Mouse (Mus musculus) hindbrain, embryonic 14.5 days (tissue): Measurements from ENCODE around the gene Vdr. TPM values are rescaled to one million over a fixed set of nuclear protein-coding genes. Genes with fewer than 3 reads are reported as not detected.

ENCODE experiments used
- ATAC-seq: fragments of 200-750 bp; cut with Nextera tagmentation; 2 replicates; pipeline ENCODE4 v1.8.0; 2017; ENCODE audit warnings: moderate number of reproducible peaks, mild to moderate bottlenecking, moderate TSS enrichment, moderate library complexity; ENCODE audit not compliant: low FRiP score
- DNase-seq: peaks from one replicate; pipeline ENCODE4 v3.0.0-alpha.2; 2015; ENCODE audit warnings: low spot score
- H3K27ac ChIP-seq: fragments of 300-500 bp; sonication (generic); 2 replicates; pipeline ENCODE4 v1.5.1; 2014; ENCODE audit warnings: mild to moderate bottlenecking, moderate library complexity
- H3K27me3 ChIP-seq: fragments of 300-500 bp; sonication (generic); 2 replicates; pipeline ENCODE4 v1.6.1; 2014; ENCODE audit warnings: mild to moderate bottlenecking, low read length, mixed read lengths; ENCODE audit not compliant: control insufficient read depth, insufficient read depth
- H3K36me3 ChIP-seq: fragments of 300-500 bp; sonication (generic); replicated peaks from 2 replicates; pipeline ENCODE4 v1.6.1; 2014; ENCODE audit not compliant: control insufficient read depth, insufficient read depth
- H3K4me1 ChIP-seq: fragments of 300-500 bp; sonication (generic); replicated peaks from 2 replicates; pipeline ENCODE4 v1.6.1; 2014; ENCODE audit warnings: antibody characterized with exemption, low read length, mixed read lengths; ENCODE audit not compliant: control insufficient read depth, insufficient read depth
- H3K4me2 ChIP-seq: fragments of 300-500 bp; sonication (generic); replicated peaks from 2 replicates; pipeline ENCODE4 v1.6.1; 2014; ENCODE audit warnings: mild to moderate bottlenecking, moderate library complexity
- H3K4me3 ChIP-seq: fragments of 300-500 bp; sonication (generic); replicated peaks from 2 replicates; pipeline ENCODE4 v1.5.1; 2014; ENCODE audit warnings: mild to moderate bottlenecking, low read length
- H3K9ac ChIP-seq: fragments of 300-500 bp; sonication (generic); 2 replicates; pipeline ENCODE4 v1.6.1; 2014
- H3K9me3 ChIP-seq: fragments of 300-500 bp; sonication (generic); 2 replicates; pipeline ENCODE4 v1.6.1; 2016; ENCODE audit warnings: low read length; ENCODE audit not compliant: control insufficient read depth
- WGBS: fragments of 180-500 bp; shearing (Covaris S2); extraction: QIAGEN DNeasy Blood & Tissue Kit; methylation state at CpG from one replicate; pipeline ENCODE4 v1.1.7; 2014; 5-methylcytosine and 5-hydroxymethylcytosine counted together
- polyA plus RNA-seq: library from polyadenylated mRNA; unstranded; fragments of >200 nt; fragmentation: Nextera tagmentation; extraction: Ambion mirVana; gene quantifications from 2 replicates; pipeline ENCODE4 v1.2.1, GENCODE M21; 2014

The Vdr gene
- polyA plus RNA-seq, 1 experiment from 2014 or later, result 0.27 TPM

DNA sequence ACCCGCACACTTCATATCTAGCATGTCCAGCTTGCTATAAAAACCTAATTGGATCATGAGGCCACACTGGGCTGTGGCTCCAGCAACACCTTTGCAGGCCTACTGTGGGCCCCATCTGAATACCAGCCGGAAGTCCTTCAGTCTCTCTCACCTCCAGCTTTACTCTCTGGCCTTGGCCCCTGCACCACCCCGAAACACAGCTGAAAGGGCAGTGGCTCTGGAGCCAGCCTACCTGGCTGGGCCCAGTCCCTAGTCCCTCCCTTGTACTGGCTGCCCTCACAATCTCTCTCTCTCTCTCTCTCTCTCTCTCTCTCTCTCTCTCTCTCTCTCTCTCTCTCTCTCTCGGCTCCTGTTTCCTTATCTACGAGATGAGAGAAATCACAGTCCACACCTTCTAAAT lies 11.6 kb downstream of the Vdr start:
- DNase-seq (no peak), ATAC-seq (no peak)
- no peak overlapping the region for H3K9ac ChIP-seq
- no peak overlapping the region for H3K27ac ChIP-seq
- H3K27me3 ChIP-seq, result no peaks in the 10 kb centered on the region
- no peak overlapping the region for H3K4me3 ChIP-seq
- WGBS, result 96% methylated on average over 5 of the region's 5 CpGs
- H3K4me2 ChIP-seq, result no peak overlapping the region
- no peaks in the 10 kb centered on the region for H3K36me3 ChIP-seq
- no peaks in the 10 kb centered on the region for H3K4me1 ChIP-seq
- no peaks in the 10 kb centered on the region for H3K9me3 ChIP-seq

DNA sequence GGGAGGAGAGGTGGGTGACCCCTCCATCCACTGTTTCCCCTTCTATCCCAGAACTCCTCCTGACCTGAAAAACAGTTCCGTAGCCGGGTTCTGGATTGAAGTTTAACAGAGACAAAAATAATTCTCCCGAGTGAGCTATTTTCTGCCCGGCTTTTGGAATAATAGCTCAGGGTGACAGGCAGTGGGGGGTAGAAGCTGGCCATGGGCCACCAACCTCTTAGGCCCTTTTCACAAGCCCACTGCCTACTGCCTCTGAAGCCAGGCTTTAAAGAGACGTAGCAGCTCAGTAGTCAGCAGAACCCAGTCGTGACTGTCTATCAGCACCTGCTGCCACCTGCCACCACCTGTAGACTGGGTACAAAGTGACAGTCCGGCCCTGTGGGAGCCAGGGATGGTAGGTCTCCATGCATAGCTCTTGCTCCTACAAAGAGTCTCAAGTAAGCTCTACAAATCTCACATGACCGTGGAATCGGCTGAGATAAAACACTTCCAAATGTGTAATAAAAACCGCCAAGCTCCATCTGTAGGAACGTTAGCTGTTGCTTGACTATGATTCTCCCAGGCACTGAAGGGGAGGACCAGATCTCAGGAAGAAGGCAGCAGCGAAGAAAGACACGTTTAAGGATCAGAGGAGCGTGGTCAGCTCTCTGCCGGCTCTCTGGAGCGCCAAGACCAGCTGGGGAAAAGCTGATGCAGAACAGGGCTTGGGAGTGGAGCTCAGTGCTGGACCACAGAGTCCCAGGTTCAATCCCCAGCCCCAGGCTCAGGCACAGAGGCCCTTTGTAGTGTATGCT lies 13.4 kb downstream of the Vdr start:
- DNase-seq (no peak), ATAC-seq (no peak)
- Histone ChIP-seq H3K4me2 (no peak overlapping the region), H3K4me1 (no peaks in the 10 kb centered on the region), H3K27ac (no peak overlapping the region), H3K36me3 (no peaks in the 10 kb centered on the region), H3K4me3 (no peak overlapping the region), H3K9ac (no peak overlapping the region), H3K9me3 (no peaks in the 10 kb centered on the region), H3K27me3 (no peaks in the 10 kb centered on the region)
- WGBS, result 79% methylated on average over 16 of the region's 16 CpGs

DNA sequence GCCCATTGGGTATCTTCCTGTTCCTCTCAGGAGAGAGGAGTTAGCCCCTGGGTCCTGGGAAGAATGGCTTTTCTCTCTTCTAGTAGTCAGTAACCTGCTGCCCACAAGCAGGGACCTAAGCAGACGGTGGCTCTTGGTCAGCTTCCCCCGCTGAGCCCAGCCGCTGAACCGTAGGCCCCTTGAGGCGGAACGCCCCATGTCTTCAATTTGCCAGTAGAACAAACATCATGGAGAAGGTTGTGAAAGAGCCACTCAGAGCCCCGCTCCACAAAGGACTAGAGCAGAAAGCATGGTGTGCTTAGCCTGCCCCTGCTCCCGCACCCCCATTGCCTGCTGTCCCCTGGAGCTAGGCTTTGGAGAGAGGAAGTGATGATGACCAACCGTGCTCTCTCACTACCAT lies 14.1 kb downstream of the Vdr start:
- ATAC-seq, result no peak
- no peak overlapping the region for H3K4me2 ChIP-seq
- DNase-seq, result no peak
- no peaks in the 10 kb centered on the region for H3K9me3 ChIP-seq
- H3K27ac ChIP-seq, result no peak overlapping the region
- no peak overlapping the region for H3K4me3 ChIP-seq
- no peak overlapping the region for H3K9ac ChIP-seq
- H3K27me3 ChIP-seq, result no peaks in the 10 kb centered on the region
- 81% methylated on average over 9 of the region's 9 CpGs for WGBS
- no peaks in the 10 kb centered on the region for H3K36me3 ChIP-seq
- H3K4me1 ChIP-seq, result no peaks in the 10 kb centered on the region

DNA sequence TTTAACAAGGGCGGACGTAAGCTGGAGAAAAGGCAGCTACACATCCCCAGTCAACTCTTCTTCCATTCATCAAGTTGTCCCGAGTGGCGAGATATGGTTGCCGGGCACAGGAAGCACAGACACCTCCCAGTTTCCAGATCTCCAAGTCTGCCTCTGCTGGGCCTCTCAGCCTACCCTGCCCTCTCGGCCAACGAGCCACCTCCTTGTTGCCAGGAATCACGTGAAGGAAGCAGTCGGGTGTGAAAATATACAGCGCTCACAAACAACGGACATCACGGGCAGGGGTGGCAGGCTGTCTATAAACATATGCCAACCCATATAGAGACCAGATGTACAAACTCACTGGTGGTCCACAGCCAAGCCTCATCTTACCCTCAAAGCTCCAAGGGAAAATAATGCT lies 14.6 kb downstream of the Vdr start:
- ATAC-seq (no peak), DNase-seq (no peak)
- no peaks in the 10 kb centered on the region for H3K9me3 ChIP-seq
- no peaks in the 10 kb centered on the region for H3K36me3 ChIP-seq
- H3K27me3 ChIP-seq, result no peaks in the 10 kb centered on the region
- no peak overlapping the region for H3K4me3 ChIP-seq
- no peak overlapping the region for H3K9ac ChIP-seq
- 58% methylated on average over 12 of the region's 12 CpGs for WGBS
- no peak overlapping the region for H3K4me2 ChIP-seq
- H3K4me1 ChIP-seq, result no peaks in the 10 kb centered on the region
- no peak overlapping the region for H3K27ac ChIP-seq

- no peaks in the 10 kb centered on the region for H3K36me3 ChIP-seq
- DNase-seq, result no peak
- no peak for ATAC-seq
- no peaks in the 10 kb centered on the region for H3K4me1 ChIP-seq
- no peak overlapping the region for H3K9ac ChIP-seq
- no peak overlapping the region for H3K4me3 ChIP-seq
- no peaks in the 10 kb centered on the region for H3K27me3 ChIP-seq
- H3K9me3 ChIP-seq, result no peaks in the 10 kb centered on the region
- no peak overlapping the region for H3K4me2 ChIP-seq
- H3K27ac ChIP-seq, result no peak overlapping the region
- 71% methylated on average over 8 of the region's 8 CpGs for WGBS
Measured at GRCm38 (mm10) chr15:97892506-97892905, 17.9 kb downstream of the Vdr start.

DNA sequence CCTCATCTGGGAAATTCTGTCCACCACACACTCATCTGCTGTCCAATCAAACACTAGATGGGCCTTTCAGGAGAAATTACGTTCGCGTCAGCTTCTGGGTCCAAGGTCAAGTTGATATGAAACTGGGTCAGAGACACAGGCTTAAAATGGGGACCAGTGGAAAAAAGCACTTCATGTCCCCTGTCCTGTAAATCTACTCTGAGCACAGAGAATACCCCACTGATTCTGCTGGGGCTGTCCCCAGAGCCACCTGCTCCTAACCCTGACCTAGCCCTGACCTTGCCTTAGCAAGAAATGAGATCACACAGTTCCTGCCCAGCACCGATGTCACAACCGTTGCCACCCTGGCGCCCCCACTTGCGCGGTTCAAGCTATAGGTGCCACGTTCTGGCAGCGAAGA lies 20.0 kb downstream of the Vdr start:
- H3K9ac ChIP-seq, result no peak overlapping the region
- H3K36me3 ChIP-seq, result no peaks in the 10 kb centered on the region
- no peaks in the 10 kb centered on the region for H3K4me1 ChIP-seq
- no peak overlapping the region for H3K4me2 ChIP-seq
- 90% methylated on average over 10 of the region's 10 CpGs for WGBS
- no peak for DNase-seq
- H3K9me3 ChIP-seq, result no peaks in the 10 kb centered on the region
- no peak for ATAC-seq
- H3K27me3 ChIP-seq, result no peaks in the 10 kb centered on the region
- no peak overlapping the region for H3K27ac ChIP-seq
- no peak overlapping the region for H3K4me3 ChIP-seq

DNA sequence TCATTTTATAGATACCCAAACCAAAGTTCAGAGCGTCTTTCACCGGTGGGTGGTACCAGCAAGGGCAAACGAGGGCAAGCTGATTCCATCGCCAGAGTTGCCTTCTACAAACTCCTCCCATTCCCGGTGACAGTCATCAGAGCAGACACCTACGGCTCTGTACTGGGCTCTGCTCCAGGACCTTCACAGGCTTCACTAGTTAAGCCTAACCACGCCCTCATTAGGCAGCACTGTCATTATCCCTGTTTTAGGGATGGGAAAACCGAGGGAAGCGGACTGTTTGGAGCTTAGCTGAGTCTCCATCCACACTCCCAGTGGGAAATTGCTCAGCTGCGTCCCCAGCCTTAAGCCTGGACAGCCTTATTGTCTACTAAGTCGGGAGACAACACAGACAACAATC lies 20.4 kb downstream of the Vdr start:
- Histone ChIP-seq H3K27ac (no peak overlapping the region), H3K9me3 (no peaks in the 10 kb centered on the region), H3K4me2 (no peak overlapping the region), H3K4me1 (no peaks in the 10 kb centered on the region), H3K36me3 (no peaks in the 10 kb centered on the region), H3K4me3 (no peak overlapping the region), H3K27me3 (no peaks in the 10 kb centered on the region), H3K9ac (no peak overlapping the region)
- ATAC-seq, result no peak
- WGBS, result 64% methylated on average over 11 of the region's 11 CpGs
- DNase-seq, result no peak

- H3K4me3 ChIP-seq, result no peak overlapping the region
- no peak overlapping the region for H3K4me2 ChIP-seq
- H3K9ac ChIP-seq, result no peak overlapping the region
- H3K9me3 ChIP-seq, result no peaks in the 10 kb centered on the region
- no peak for ATAC-seq
- no peaks in the 10 kb centered on the region for H3K27me3 ChIP-seq
- H3K36me3 ChIP-seq, result no peaks in the 10 kb centered on the region
- no peaks in the 10 kb centered on the region for H3K4me1 ChIP-seq
- no peak overlapping the region for H3K27ac ChIP-seq
- DNase-seq, result no peak
- WGBS, result 84% methylated on average over 10 of the region's 10 CpGs
Measured at GRCm38 (mm10) chr15:97887541-97888016, 22.9 kb downstream of the Vdr start.

DNA sequence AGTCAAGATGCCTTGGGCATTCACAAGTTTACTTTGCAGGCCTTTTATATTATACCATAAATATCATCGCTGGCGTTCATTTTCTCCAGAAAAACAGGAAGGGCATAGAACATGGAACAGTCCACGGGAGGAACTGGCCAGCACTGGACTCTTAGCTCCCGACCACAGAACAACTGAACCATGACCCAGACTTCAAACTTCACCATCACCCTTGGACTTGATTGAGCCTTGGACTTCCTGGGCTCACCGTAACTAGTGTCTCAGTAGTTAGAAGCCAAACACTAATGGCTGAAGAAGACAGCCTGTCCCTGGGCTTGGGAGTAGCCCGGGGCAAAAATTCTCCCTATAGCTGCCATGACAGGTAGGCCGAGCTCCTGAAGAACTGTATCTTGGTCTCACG lies 29.0 kb downstream of the Vdr start:
- no peak for DNase-seq
- no peak overlapping the region for H3K9ac ChIP-seq
- H3K9me3 ChIP-seq, result no peaks in the 10 kb centered on the region
- ATAC-seq, result no peak
- no peaks in the 10 kb centered on the region for H3K27me3 ChIP-seq
- H3K4me1 ChIP-seq, result no peaks in the 10 kb centered on the region
- H3K36me3 ChIP-seq, result no peaks in the 10 kb centered on the region
- WGBS, result 93% methylated on average over 8 of the region's 8 CpGs
- no peak overlapping the region for H3K4me3 ChIP-seq
- H3K27ac ChIP-seq, result no peak overlapping the region
- H3K4me2 ChIP-seq, result no peak overlapping the region

- ATAC-seq (no peak), DNase-seq (no peak)
- Histone ChIP-seq H3K27me3 (no peaks in the 10 kb centered on the region), H3K4me3 (no peak overlapping the region), H3K9ac (no peak overlapping the region), H3K4me2 (no peak overlapping the region), H3K36me3 (no peaks in the 10 kb centered on the region), H3K27ac (no peak overlapping the region), H3K4me1 (no peaks in the 10 kb centered on the region), H3K9me3 (no peaks in the 10 kb centered on the region)
- WGBS, result 84% methylated on average over 9 of the region's 9 CpGs
Measured at GRCm38 (mm10) chr15:97880441-97880840, 30.0 kb downstream of the Vdr start.
